Mouse (Mus musculus): ENCODE measurements at regions not wholly inside any gene's neighbourhood (a gene's known extent, or its start where the extent isn't known, plus 50 kb on each side); places are given as distances from the start of the nearest gene placed in this dataset.

DNA sequence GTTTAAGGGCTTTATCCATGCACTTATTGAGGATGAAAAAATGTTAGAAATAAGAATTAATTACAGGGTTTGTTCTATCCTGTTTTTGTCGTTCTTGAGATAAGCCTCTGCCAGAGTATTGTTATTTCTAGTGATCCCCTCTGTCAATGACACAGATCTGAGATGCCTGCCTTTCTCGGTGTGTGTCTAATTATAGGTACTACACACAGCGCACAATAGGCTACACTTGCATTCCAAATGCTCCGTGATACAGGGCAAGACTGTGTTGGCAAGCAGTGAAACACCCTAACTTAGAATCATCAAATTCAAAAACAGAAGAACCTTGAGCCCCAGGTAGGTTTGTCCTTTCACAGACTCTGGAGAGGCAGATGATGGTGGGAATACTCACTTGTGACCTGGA lies 90.3 kb upstream of the Hrasls start:
- TF ChIP-seq GATA1 (IDR thresholded peaks at IDR 0.05; ENCODE audit: borderline replicate concordance, low read length) (no peak), FLI1 (IDR thresholded peaks at IDR 0.05; ENCODE audit: low read length) (no peak)
